In genomic region chr6:128111784-128112183, GRCm38 (mm10) we compare ENCODE assay signal across 15 mouse cellular contexts. TPM values are rescaled to one million over a fixed set of nuclear protein-coding genes. Genes with fewer than 3 reads are reported as not detected.
DNase-seq lines count a peak whose midpoint lies in the region; ATAC-seq and TF ChIP-seq lines count a peak whose summit lies in the region.
"Had no signal": no experiment of that assay in that cellular context is flagged by ENCODE, and none has a peak within 500 bp of the region (broad histone marks: within the 10 kb centered on the region; RNA-seq: fewer than 3 reads in every experiment).

No protein-coding gene starts in this region.

- no peak for TF ChIP-seq POLR2A in kidney, adult 2 months (IDR thresholded peaks at IDR 0.05; ENCODE audit: low read depth, low read length)

- H3K4me2 ChIP-seq in forebrain, embryonic 13.5 days, result no peak overlapping the region
- H3K4me2 ChIP-seq in midbrain, embryonic 11.5 days, result no peak overlapping the region
- H3K4me2 ChIP-seq in midbrain, embryonic 15.5 days, result no peak overlapping the region
- H3K4me2 ChIP-seq: stomach, embryonic 15.5 days had no signal

- H3K36me3 ChIP-seq in forebrain, embryonic 10.5 days (replicated peaks), result no peaks in the 10 kb centered on the region
- no peaks in the 10 kb centered on the region for H3K36me3 ChIP-seq in forebrain, embryonic 13.5 days (ENCODE audit: poor library complexity, severe bottlenecking)
- H3K36me3 ChIP-seq in kidney, adult 2 months (ENCODE audit: control insufficient read depth, insufficient read depth, low read length), result no peaks in the 10 kb centered on the region
- no peaks in the 10 kb centered on the region for H3K36me3 ChIP-seq in midbrain, embryonic 11.5 days (ENCODE audit: control insufficient read depth, insufficient read depth, low read length)
- H3K36me3 ChIP-seq in midbrain, embryonic 15.5 days (replicated peaks), result no peaks in the 10 kb centered on the region
- H3K36me3 ChIP-seq: stomach, embryonic 15.5 days had no signal

- no peaks in the 10 kb centered on the region for H3K27me3 ChIP-seq in forebrain, embryonic 10.5 days (ENCODE audit: poor library complexity, severe bottlenecking)
- no peaks in the 10 kb centered on the region for H3K27me3 ChIP-seq in forebrain, embryonic 13.5 days
- no peaks in the 10 kb centered on the region for H3K27me3 ChIP-seq in kidney, adult 2 months (replicated peaks; ENCODE audit: control insufficient read depth, insufficient read depth, low read length)
- no peaks in the 10 kb centered on the region for H3K27me3 ChIP-seq in midbrain, embryonic 11.5 days (ENCODE audit: control insufficient read depth, insufficient read depth, low read length)
- no peaks in the 10 kb centered on the region for H3K27me3 ChIP-seq in midbrain, embryonic 15.5 days (replicated peaks)
- H3K27me3 ChIP-seq: Patski; stomach, embryonic 15.5 days had no signal

- no peak for DNase-seq in forebrain, embryonic 10.5 days (ENCODE audit: extremely low spot score, low spot score)
- DNase-seq in kidney, adult 2 months, result peak; percentile 49
- no peak for DNase-seq in kidney, postnatal 10 days
- DNase-seq in midbrain, embryonic 11.5 days (ENCODE audit: low spot score, missing footprints), result no peak
- DNase-seq in retina, embryonic 14.5 days (ENCODE audit: low spot score), result peak; percentile 53
- no peak for DNase-seq in frontal cortex, postnatal 10 days (ENCODE audit: low spot score in 2 of 2)
- DNase-seq: cerebellum, postnatal 36 days; heart, postnatal 4 days; layer of hippocampus, postnatal 36 days; liver, postnatal 0 days; thymus, postnatal 36 days had no signal

- peak overlapping the region; percentile 70 for H3K27ac ChIP-seq in forebrain, embryonic 10.5 days
- no peak overlapping the region for H3K27ac ChIP-seq in forebrain, embryonic 13.5 days
- peak overlapping the region; percentile 58 for H3K27ac ChIP-seq in kidney, adult 2 months (ENCODE audit: insufficient read depth, low read depth, low read length)
- H3K27ac ChIP-seq in midbrain, embryonic 11.5 days (ENCODE audit: low read depth, low read length), result no peak overlapping the region
- H3K27ac ChIP-seq in midbrain, embryonic 15.5 days, result no peak overlapping the region
- H3K27ac ChIP-seq: stomach, embryonic 15.5 days had no signal

- no peaks in the 10 kb centered on the region for H3K9me3 ChIP-seq in forebrain, embryonic 10.5 days
- H3K9me3 ChIP-seq in forebrain, embryonic 13.5 days (replicated peaks), result no peaks in the 10 kb centered on the region
- no peaks in the 10 kb centered on the region for H3K9me3 ChIP-seq in midbrain, embryonic 11.5 days (ENCODE audit: control insufficient read depth, low read length)
- H3K9me3 ChIP-seq in midbrain, embryonic 15.5 days, result no peaks in the 10 kb centered on the region
- H3K9me3 ChIP-seq: stomach, embryonic 15.5 days had no signal

- H3K9ac ChIP-seq in forebrain, embryonic 13.5 days, result no peak overlapping the region; the same call in 1 of the 2 replicates
- H3K9ac ChIP-seq in midbrain, embryonic 11.5 days (ENCODE audit: low read length), result peak overlapping the region; percentile 7; the same call in 1 of the 2 replicates
- H3K9ac ChIP-seq in midbrain, embryonic 15.5 days, result no peak overlapping the region
- H3K9ac ChIP-seq: liver, postnatal 0 days; stomach, embryonic 15.5 days had no signal

- peaks cover 40% of the 10 kb centered on the region for H3K4me1 ChIP-seq in forebrain, embryonic 10.5 days
- H3K4me1 ChIP-seq in forebrain, embryonic 13.5 days, result peaks cover 19% of the 10 kb centered on the region
- H3K4me1 ChIP-seq in kidney, adult 2 months (ENCODE audit: control insufficient read depth, insufficient read depth, low read length), result peaks cover 37% of the 10 kb centered on the region
- H3K4me1 ChIP-seq in midbrain, embryonic 11.5 days (ENCODE audit: control insufficient read depth, insufficient read depth, low read length), result peaks cover 15% of the 10 kb centered on the region
- peaks cover 21% of the 10 kb centered on the region for H3K4me1 ChIP-seq in midbrain, embryonic 15.5 days

- H3K4me3 ChIP-seq in forebrain, embryonic 10.5 days, result no peak overlapping the region
- H3K4me3 ChIP-seq in forebrain, embryonic 13.5 days, result no peak overlapping the region
- no peak overlapping the region for H3K4me3 ChIP-seq in kidney, adult 2 months (ENCODE audit: insufficient read depth, low read depth, low read length)
- H3K4me3 ChIP-seq in midbrain, embryonic 11.5 days (ENCODE audit: low read depth, low read length), result no peak overlapping the region
- no peak overlapping the region for H3K4me3 ChIP-seq in midbrain, embryonic 15.5 days
- H3K4me3 ChIP-seq: stomach, embryonic 15.5 days had no signal

- 63% methylated on average over 7 of the region's 7 CpGs for WGBS in forebrain, embryonic 10.5 days
- 65% methylated on average over 7 of the region's 7 CpGs for WGBS in forebrain, embryonic 13.5 days
- WGBS in kidney, adult 2 months, result 36% methylated on average over 7 of the region's 7 CpGs
- WGBS in midbrain, embryonic 11.5 days, result 66% methylated on average over 7 of the region's 7 CpGs
- 52% methylated on average over 7 of the region's 7 CpGs for WGBS in midbrain, embryonic 15.5 days

- no peak for TF ChIP-seq CTCF in kidney, adult 2 months (conservative IDR thresholded peaks at IDR 0.05; ENCODE audit: insufficient read depth, insufficient read length, low read depth, low read length)

- no peak for ATAC-seq in forebrain, embryonic 13.5 days
- no peak for ATAC-seq in midbrain, embryonic 11.5 days (ENCODE audit: low FRiP score)
- ATAC-seq in midbrain, embryonic 15.5 days (replicated peaks), result no peak
- ATAC-seq: liver, postnatal 0 days; Patski had no signal

RNA-seq across cellular contexts. Expression of gene Tspan9, which starts 31.6 kb away (rescaled TPM):
- polyA plus RNA-seq in forebrain, embryonic 10.5 days (2016; fragmentation: Nextera tagmentation; extraction: Ambion mirVana), result 39.4 and 41.3 TPM in 2 replicates
- 20.6 and 30.4 TPM in 2 replicates for polyA plus RNA-seq in forebrain, embryonic 13.5 days (2015; fragmentation: Nextera tagmentation; extraction: Ambion mirVana)
- 107 and 109 TPM in 2 replicates for polyA plus RNA-seq in kidney, adult 2 months (2012; rRNA removed)
- polyA plus RNA-seq in midbrain, embryonic 11.5 days (2014; fragmentation: Nextera tagmentation; extraction: Ambion mirVana), result 32.7 and 44.1 TPM in 2 replicates
- 33.9 and 42.1 TPM in 2 replicates for polyA plus RNA-seq in midbrain, embryonic 15.5 days (2015; fragmentation: Nextera tagmentation; extraction: Ambion mirVana)

Comparison
In these comparisons a context has a peak if more than half of its experiments do, and no peak if none do; other contexts are left out.
1. DNase-seq: peak in kidney, adult 2 months (single experiment) and retina, embryonic 14.5 days (single experiment); none in forebrain, embryonic 10.5 days (single experiment), kidney, postnatal 10 days (single experiment), midbrain, embryonic 11.5 days (single experiment) and frontal cortex, postnatal 10 days (0 of 2).
2. H3K27ac ChIP-seq: peak in forebrain, embryonic 10.5 days (single experiment) and kidney, adult 2 months (single experiment); none in forebrain, embryonic 13.5 days (single experiment), midbrain, embryonic 11.5 days (single experiment) and midbrain, embryonic 15.5 days (single experiment).